Mouse (Mus musculus) gastrocnemius, postnatal 14 days (tissue): ENCODE measurements around the gene Olfr750. TPM values are rescaled to one million over a fixed set of nuclear protein-coding genes. Genes with fewer than 3 reads are reported as not detected.

Source experiments
- DNase-seq: peaks from one replicate; pipeline ENCODE4 v3.0.0; 2021; ENCODE audit warnings: mixed read lengths
- intact Hi-C: fragments of 180-260 bp; cut with DNase I; formaldehyde crosslinking; loops from one replicate; pipeline ENCODE4 v1.15.1; 2025; ENCODE audit warnings: low total_unique reads
- long read RNA-seq, 2 experiments: library from polyadenylated mRNA; stranded (forward); transcript quantifications; one replicate each; pipeline ENCODE4 v2.0.0; 2021
- total RNA-seq, 2 experiments: library from RNA; stranded (reverse); gene quantifications; 2 replicates each; pipeline ENCODE4 v1.2.3; 2021

Olfr750 gene
- total RNA-seq: not detected
- long read RNA-seq, experiment 1: 0 reads
- long read RNA-seq, experiment 2: 0 reads

DNA sequence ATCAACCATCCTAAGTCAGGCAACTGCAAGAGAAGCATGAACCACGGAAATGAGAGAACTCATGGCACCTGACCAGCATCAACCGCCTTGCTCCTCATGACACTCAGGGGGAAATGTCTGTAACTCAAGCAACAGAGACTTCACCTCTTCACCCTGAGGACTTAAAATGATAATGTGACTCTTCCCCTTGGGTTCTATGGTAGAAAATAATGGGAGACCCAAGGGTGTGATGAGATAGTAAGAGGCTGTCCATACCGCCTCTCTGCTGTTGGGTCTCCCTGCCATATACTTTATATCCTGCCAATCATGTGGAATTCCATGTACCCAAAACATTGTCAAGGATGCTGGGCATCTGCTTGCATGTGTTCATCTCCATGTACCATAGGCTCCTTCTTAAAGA is at the start of gene Olfr750:
Gene Olfr750 (minus strand): TSS at position 101 of the 400 bp plus-strand sequence.
- intact Hi-C loops: no loop called here
- DNase-seq: no peak

DNA sequence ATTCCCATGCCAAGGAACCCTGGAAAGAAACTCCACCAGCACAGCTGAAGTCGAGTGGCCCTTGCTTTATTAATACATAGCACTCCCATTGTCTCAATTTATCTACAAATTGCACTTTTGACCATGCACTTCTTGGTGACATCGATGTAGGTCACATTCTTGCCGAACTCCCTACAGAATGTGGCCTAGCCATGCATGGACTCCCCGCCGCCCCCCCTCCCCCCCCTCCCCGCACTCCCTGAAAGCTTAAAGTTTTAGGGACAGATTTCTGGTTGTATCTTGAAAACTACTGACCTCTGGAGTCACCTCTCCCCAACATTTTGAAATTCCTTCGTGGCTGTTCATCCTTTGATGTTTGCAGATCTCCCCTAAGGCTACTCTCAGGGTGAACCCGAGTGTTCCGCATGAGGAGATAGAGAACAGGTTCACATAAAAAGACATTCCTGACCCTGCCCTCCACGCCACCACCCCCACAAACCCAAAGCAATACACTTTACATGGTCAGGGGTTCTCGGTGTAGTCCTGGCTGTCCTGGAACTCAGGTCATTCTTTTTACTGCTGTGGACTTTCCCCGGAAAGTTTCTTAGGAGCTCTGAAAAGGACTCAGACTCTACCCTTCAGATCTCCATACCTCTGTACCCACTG is 39.8 kb upstream of the Olfr750 start, which contains the start of gene Eddm3b:
Gene Eddm3b (plus strand): TSS at position 511 of the 645 bp plus-strand sequence.
- no peak for DNase-seq
- intact Hi-C loops: no loop called here

DNA sequence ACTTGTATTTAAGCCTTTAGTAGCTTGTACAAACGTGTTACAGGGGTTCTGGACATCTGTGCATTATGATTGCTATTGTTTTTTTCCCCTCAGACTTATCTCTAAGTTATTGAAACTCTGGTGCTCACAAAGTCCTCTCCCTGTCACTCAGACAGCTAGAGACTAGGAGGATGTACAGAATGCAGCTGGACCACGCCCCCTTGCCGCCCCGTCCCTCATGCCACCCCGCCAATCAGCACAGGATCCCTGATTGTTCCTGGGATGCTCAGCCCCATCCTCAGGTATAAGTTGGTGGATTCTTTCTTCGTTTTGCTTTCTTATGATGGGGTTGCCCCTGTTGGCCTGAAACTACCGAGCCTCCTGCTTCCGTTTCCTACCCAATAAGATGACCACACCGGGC is 39.2 kb upstream of the Olfr750 start:
- intact Hi-C loops: no loop called here

DNA sequence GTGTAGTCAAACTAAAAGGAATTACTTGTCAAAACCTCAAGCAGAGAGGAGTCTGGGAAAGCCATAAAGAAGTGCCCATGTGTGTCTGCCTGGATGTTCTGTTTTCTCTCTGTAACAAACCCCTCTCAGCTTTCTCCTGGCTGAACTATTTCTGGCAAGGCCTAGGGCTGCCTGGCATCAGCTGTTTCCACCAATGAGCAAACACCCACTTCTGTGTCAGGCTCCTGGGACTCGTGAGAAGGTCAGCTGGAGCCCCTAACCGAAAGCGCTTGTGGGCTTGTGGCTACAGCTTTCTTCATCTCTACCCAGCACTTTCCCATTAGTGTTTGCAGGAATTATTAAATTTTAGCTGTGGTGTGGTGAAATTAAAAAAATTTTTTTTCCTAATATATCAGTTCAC is 37.7 kb upstream of the Olfr750 start:
- DNase-seq: peak; percentile 36
- intact Hi-C loops: no loop called here

More for the DNA sequence above, 39.2 kb upstream of the Olfr750 start:
- no peak for DNase-seq

DNA sequence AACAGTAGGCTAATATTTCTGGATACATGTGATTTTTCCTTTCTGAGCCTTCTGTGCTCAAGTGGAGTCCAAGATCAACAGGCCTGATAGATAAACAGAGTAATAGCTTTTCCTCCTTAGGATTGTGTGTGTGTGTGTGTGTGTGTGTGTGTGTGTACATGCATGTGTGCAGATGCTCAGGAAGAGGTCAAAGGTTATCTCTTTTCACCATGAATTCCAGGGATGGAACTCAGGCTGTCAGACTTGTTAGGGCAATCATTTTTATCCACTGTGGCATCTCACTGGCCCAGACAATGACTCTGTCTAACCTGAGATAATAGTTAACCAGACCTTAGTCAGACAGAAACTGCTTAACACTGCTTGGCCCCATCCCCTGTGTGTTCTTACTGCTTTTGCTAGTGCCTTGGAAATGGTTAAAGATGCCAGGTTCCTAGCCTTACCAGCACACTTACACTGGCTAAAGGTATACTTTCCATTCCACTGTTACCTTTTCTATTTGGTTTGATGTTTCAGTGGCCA is 32.3 kb upstream of the Olfr750 start:
- no peak for DNase-seq
- intact Hi-C loops: no loop called here

DNA sequence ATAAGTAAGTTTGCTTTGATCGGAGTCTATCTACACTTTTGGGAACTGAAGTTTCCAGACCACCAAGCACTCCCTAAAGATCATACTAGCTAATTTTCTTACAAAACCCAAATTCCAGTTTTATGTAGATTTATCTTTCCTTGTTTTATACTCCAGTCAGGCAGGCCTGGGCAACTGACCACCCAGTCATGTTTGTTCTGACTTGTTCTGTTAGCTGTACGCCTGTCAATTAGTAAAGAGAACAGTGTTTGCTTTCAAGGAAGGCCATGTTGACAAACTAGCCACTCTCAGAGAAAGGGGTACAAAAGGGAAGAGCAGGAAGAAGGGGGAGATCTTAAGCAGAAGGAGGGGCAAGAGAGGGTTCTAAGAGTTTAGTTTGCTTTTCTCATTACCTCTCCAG is 30.1 kb upstream of the Olfr750 start:
- DNase-seq: no peak
- intact Hi-C loops: no loop called here

DNA sequence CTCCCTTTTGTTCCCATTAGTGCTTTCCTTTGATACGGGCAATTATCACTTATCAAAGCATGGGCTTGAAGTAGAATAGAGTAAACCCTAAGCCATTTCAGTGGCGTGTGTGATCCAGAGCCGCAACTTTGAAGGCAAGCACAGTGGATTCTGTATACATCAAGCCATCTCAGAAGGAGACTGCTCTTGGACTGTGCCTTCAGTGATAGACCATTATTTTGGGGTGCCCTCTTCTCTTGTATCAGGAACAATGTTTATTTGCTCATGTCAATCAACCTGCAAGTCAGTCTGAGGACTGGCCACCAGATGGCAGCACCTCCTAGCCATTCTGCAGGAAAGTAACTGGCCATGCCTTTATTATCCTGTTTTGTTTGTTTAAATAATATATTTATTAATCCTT is 29.0 kb upstream of the Olfr750 start:
- intact Hi-C loops: no loop called here
- peak; percentile 53 for DNase-seq

DNA sequence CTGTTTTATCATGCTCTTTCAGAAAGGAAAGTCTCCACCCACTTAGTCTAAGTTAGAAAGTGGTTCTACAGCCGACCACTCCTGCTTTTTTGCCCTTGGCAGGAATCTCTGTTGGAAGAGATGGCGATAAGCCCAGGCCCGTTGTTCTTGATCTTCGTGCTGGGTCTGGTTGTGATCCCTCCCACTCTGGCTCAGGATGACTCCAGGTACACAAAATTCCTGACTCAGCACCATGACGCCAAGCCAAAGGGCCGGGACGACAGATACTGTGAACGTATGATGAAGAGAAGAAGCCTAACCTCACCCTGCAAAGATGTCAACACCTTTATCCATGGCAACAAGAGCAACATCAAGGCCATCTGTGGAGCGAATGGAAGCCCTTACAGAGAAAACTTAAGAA is 27.0 kb upstream of the Olfr750 start:
- DNase-seq: no peak
- intact Hi-C loops: no loop called here

DNA sequence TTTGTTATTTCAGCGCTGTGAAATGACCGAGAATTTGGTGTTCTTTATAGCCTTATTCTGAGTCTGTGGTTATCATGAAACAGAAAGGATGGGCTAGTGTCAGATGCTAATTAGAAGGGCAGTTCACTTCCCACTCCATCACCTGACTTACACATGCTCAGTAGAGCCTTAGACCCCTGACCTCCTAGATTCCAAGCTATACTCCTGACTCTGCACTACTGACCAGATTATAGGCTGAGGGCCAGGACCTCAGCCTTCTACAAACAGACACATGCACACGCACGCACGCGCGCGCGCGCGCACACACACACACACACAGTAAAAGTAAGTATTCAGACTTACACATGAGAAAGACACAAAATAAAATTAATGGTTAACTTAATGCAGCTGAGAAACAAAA is 24.7 kb upstream of the Olfr750 start:
- DNase-seq: no peak
- intact Hi-C loops: loop anchor here (5.0 to 10.0 kb wide), 3 partner anchors 72 to 673 kb away; partner anchors contain the start of genes Ang4, Ccnb1ip1 and Parp2

DNA sequence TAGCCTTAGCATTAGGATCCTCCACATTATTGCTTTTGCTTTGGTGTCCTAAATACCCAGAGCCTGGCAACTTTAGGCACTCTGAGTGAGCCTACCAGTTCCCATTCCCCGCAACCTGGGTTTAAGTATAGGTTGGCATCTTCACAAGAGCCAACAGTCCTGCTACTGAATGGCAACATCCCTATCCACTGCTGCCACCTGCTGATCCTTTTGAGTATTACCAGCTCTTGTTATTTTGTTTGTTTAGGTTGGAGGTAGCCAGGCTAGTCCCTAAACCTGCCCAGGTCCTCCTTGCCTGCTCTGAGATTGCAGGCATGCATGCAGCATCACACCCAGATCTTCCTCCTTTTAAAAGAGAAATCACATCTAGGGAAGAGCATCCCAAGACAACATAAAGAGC is 24.1 kb upstream of the Olfr750 start:
- intact Hi-C loops: loop anchor here (5.0 to 10.0 kb wide), 3 partner anchors 71 to 674 kb away; partner anchors contain the start of genes Ang4, Ccnb1ip1 and Parp2

DNA sequence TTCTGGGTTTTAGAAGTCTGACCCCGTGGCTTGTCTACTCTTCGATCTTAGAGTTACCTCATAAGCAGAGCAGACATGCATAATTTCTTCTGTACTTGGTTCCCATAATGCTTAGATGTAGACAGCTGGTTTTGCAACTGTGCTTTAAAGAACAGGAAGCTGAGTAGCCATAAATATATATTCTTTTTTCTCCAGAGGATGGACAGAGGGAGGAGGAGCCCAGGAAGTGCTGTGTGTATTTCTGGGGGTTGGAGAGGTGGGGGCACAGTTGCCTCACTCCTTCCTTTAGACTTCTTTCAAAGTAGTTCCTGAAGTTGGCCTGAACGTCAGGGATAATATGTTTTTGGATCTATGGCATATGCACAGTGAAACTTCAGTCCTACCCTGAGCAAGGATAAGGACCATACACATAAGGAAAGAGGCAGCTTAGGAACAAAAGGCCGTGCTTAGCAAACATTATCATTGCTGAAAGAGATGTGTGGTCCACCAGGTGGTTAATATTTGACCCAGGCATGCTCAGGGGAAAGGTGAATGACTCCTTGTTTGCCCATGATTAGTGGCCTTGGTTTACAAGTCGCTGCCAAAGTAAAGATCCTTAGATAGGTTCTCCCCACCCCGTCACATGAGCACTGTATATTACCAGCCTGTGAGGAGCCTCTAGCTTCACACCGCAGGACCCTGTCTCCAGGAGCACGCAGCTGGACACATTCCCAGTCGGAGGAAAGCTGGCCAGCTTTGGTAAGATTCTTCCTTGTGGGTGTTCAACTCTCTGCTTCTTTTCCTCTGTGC is 21.7 kb upstream of the Olfr750 start:
- no peak for DNase-seq
- intact Hi-C loops: loop anchor here (5.0 to 10.0 kb wide), 3 partner anchors 69 to 676 kb away; partner anchors contain the start of genes Ang4, Ccnb1ip1 and Parp2

More for the DNA sequence above, 24.1 kb upstream of the Olfr750 start:
- DNase-seq: peak; percentile 16

DNA sequence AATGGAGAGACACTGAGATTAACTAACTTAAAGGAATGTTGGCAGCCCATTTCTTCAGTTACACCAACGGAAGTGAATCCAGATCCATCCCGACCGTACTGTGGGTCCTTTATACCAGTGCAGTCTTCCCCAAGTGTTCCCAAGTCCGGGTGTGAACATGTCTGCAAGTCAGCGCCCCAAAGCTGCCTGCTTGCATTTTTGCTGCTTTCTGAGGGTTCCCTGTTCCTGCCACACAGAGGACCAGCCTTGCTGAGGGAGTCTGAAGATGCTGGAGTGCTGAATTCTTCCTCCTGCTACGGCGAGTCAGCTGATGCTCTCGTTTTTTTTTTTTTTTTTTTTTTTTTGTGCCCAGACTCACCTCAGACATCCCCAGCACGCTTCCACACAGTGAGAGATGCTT is 20.7 kb upstream of the Olfr750 start:
- no peak for DNase-seq
- intact Hi-C loops: loop anchor here (5.0 to 10.0 kb wide), 3 partner anchors 68 to 677 kb away; partner anchors contain the start of genes Ang4, Ccnb1ip1 and Parp2

DNA sequence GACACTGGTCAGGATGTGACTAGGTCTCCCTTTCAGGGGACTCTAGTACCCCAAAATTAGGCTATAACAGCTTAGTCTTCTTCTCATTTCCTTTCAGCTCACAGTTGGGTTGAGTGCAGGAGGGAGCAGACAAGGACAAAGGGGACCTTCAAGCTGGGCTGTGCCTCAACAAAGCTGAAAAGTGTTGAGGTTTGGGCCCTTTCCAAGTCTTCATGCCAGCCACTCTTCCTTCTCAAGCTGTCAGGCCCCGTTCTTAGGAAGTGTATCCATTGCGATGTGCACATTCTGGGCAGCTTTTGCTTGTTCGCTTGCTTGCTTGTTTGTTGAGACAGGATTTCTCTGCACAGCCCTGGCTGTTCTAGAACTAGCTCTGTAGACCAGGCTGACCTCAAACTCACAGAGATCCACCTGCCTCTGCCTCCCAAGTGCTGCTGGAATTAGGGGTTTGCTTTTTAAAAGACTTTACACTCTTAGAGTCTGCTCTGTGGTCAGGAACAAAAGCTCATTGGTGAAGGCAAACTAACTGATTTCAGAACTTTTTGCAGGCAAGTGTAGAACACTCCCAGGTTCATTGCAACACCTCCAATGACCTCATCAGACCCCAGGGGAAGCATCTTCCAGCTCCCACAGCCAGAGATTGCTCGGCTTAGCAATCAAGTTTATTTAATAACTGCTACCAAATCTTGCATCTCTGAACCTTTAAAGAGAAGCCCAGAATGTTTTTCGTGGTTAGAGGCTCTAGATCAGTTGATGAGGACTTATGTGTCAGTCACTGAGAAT is 20.1 kb upstream of the Olfr750 start:
- intact Hi-C loops: loop anchor here (10.0 kb wide), 1 partner anchor 289 kb away; the partner anchor contains the start of genes Ccnb1ip1 and Parp2
- no peak for DNase-seq

DNA sequence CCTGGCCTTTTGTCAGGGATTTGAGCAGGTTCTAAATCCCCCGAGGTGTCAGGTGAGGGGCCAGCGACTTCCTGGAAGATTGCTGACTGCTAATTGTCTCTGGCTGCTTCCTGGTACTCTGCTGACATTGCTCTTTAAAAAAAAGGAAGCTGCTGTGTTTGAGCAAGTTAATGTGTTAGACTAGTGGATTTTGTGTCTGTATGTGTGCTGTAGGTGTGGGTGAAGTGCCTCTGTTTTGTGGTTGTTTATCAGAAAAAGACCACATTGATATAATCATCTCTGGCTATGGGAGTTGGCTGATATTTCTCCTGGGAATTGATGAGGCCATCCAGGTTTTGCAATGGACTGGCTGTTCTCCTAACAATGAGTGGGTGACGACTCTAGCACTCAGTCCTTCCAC is 19.3 kb upstream of the Olfr750 start:
- no peak for DNase-seq
- intact Hi-C loops: loop anchor here (10.0 kb wide), 1 partner anchor 289 kb away; the partner anchor contains the start of genes Ccnb1ip1 and Parp2

DNA sequence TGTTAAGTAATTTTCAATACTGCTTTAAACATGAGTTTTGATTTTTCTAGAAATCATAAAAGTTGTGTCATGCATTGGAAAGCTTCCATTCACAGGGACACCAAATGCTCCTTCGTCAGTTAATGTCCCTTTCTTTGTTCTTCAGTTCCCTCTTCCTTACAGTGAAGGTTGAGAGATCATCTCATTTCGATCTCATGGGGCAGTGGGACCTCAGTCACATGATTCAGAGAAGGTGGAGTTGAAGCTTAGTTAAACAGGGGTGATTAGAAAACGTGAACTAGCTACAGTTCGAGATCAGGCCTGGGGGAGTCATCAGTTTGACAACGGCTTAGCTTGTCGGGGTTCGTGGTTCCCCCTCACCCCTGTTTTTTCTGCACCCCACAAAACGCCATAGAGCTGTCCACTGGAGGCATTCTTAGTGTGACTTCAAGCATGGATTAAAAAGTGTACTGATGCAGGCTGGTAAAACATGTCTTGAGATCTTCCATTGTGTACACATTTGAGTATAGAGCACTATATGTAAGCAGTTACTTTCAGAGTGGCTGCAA is 17.9 kb upstream of the Olfr750 start:
- no peak for DNase-seq
- intact Hi-C loops: loop anchor here (10.0 kb wide), 1 partner anchor 287 kb away; the partner anchor contains the start of genes Ccnb1ip1 and Parp2

DNA sequence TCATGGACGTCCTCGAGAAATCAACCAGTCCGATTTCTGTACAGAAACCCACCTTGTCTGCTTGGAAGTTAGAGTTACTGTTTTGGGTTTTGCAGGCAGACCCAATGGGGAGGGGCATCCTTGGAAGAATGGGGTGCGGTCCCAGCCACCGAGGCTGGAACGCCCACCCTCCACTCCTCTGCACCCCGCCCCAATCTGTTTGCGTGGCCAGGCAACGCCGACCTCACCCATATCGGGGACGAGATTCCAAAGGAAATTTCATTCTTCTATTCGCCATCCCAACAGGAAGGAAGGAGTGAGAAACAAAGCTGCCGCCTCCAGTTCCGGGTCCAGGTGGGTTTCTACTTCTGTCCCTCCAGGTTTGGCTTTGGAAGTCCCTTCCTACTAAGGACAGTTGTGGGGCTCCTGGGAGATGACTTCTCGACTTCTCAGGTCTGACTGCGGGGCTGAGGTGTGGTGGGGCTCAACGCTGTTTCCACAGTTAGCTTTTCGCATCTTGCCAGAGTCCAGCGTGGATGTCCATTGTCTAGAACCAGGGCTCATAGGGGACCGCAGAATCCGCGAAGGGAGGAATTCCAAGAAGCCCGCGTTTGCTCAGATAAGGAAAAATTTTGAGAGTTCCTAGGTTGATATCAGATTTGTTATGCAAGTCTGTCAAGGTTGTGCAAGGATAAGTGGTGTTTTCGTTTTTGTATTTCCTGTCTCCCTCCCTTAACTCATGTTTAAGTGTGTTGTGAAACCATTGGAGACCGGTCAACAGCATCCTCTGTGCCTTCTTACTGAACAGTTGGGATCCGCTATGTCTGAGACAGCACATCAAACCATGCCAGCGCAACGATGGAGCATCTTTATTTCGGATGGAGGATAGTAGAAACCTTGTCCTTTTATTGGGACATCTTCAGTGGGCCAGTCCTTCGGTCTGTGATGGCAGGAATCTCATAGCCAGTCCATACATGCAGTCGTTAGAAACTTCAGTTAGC is 17.0 kb upstream of the Olfr750 start, which contains the start of the genes Rnase4 and Ang:
Gene Rnase4 (plus strand): TSS at position 157 of the 980 bp plus-strand sequence.
Gene Ang (plus strand): TSS at position 230 of the 980 bp plus-strand sequence.
- peak; percentile 79 for DNase-seq
- intact Hi-C loops: loop anchor here (10.0 kb wide), 1 partner anchor 286 kb away; the partner anchor contains the start of genes Ccnb1ip1 and Parp2

DNA sequence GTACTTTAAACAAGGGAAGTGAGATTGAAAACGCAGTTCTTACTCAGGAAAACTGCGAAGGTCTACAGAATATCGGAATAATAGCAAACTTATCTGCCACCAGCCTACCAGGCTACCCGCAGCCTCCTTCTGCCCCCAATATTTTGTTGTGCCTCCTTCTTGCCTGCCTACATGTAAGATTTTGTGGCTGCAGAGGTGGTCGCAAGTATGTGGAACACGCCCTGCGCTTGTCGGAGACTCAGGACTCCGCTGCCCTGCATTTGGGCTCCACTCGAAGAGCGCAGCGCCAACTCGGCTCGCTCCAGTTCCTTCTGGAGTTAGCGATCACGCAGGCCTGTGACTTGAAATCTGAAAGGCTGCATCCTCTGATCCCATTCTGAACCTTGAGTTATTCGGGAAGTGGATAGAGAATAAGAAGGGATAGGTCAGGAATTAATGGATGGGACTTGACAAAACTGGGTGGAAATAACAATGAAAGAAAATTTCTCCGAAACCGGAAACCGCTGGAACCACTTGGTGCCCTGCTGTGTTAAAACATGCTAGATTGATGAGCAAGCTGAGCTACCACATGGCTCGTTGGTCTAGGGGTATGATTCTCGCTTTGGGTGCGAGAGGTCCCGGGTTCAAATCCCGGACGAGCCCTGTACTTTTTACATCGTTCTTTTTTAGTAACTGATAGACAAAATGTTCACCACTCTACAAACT is 16.0 kb upstream of the Olfr750 start:
- peak; percentile 67 for DNase-seq
- intact Hi-C loops: loop anchor here (10.0 kb wide), 1 partner anchor 285 kb away; the partner anchor contains the start of genes Ccnb1ip1 and Parp2
